Mouse (Mus musculus): ENCODE measurements at regions not wholly inside any gene's neighbourhood (a gene's known extent, or its start where the extent isn't known, plus 50 kb on each side); places are given as distances from the start of the nearest gene placed in this dataset.

DNA sequence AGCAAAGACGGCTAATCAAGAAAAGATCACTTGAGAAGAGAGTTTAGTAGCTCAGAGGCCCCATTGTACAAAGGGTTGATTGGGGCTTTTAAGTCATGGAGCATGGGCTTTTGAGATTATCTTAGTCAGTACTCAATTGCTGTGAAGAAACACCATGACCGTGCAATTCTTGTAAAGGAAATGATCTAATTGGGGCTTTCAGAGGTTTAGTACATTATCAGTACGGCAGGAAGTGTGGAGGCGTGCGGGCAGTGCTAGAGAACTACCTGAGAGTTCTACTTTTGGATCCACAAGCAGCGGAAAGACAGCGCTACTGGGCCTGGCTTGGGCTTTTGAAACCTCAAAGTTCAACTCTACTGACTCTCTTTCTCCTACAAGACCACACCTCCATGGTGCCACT, 1511.2 kb upstream of the Gm6569 start:
- Histone ChIP-seq H3K4me3 (replicated peaks; ENCODE audit: control insufficient read depth, low read depth, low read length) (no peak overlapping the region), H3K4me1 (ENCODE audit: control insufficient read depth, insufficient read depth, low read length) (no peaks in the 10 kb centered on the region), H3K27ac (ENCODE audit: control insufficient read depth, insufficient read depth, low read depth, low read length, poor library complexity) (no peak overlapping the region)
- no peak for TF ChIP-seq CTCF (IDR thresholded peaks at IDR 0.05; ENCODE audit: control insufficient read depth, insufficient read depth, low read length)
- TF ChIP-seq POLR2A (IDR thresholded peaks at IDR 0.05; ENCODE audit: borderline replicate concordance, control insufficient read depth, low read depth, low read length): no peak
- WGBS: 33% methylated on average over 7 of the region's 7 CpGs

DNA sequence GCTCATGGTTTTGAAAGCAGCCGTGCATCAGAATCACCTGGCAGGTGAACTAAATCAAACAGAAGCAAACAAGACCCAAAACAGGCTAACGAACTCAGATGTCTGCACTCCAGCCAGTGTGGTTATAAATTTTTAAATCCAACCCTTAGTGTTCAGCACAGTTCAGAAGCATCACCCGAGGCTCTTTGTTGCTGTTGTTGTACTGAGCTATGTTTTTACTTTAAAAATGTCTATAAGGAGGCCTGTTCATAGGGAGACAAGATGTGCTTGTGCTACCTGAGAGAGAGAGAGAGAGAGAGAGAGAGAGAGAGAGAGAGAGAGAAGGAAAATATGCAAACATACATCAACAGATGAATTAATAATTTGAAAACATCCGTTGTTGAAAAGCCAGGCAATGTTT, 1503.1 kb upstream of the Gm6569 start:
- Histone ChIP-seq H3K27ac (ENCODE audit: control insufficient read depth, insufficient read depth, low read depth, low read length, poor library complexity) (no peak overlapping the region), H3K4me3 (replicated peaks; ENCODE audit: control insufficient read depth, low read depth, low read length) (no peak overlapping the region), H3K4me1 (ENCODE audit: control insufficient read depth, insufficient read depth, low read length) (no peaks in the 10 kb centered on the region)
- WGBS: 72% methylated on average over 4 of the region's 4 CpGs
- TF ChIP-seq CTCF (IDR thresholded peaks at IDR 0.05; ENCODE audit: control insufficient read depth, insufficient read depth, low read length): no peak
- TF ChIP-seq POLR2A (IDR thresholded peaks at IDR 0.05; ENCODE audit: borderline replicate concordance, control insufficient read depth, low read depth, low read length): no peak

DNA sequence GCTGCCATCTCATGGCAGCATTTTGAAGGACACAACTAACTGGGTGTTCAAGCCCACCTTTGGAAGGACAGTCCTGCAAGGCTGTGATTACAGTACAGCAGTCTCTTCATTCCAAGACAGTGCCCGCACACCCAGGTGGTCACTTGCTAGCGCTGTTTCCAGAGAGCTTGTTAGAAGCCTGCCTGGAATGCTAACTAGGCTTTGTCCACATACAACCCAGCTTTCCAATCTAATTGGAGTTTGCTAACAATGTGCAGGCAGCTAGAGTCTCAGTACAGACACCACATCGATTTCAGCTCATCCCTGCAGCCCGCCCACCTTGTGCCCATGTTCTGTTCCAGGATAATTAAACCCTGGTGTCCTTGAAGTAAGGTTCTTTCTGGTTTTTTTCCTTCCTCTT, 1499.9 kb upstream of the Gm6569 start:
- no peak overlapping the region for H3K4me3 ChIP-seq (replicated peaks; ENCODE audit: control insufficient read depth, low read depth, low read length)
- TF ChIP-seq POLR2A (IDR thresholded peaks at IDR 0.05; ENCODE audit: borderline replicate concordance, control insufficient read depth, low read depth, low read length): no peak
- no peak for TF ChIP-seq CTCF (IDR thresholded peaks at IDR 0.05; ENCODE audit: control insufficient read depth, insufficient read depth, low read length)
- WGBS: 75% methylated on average over 4 of the region's 4 CpGs

DNA sequence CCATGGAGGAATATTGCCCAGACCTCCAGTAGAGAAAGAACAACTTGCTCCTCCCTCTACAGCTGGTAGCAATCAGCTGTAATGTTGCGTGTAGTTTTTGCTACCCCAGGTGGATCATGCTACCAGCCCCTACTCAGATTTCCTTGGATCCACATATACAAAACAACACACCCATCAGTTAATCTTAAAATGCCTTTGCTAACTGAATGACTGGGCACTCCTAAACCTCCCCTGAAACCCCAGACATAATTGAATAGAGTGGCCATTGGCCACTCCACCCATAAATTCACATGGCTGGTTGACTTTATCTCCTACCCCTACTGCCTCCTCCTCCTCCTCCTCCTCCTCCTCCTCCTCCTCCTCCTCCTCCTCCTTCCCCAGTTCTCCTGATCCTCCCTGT, 1494.7 kb upstream of the Gm6569 start:
- TF ChIP-seq CTCF (IDR thresholded peaks at IDR 0.05; ENCODE audit: control insufficient read depth, insufficient read depth, low read length) (no peak), POLR2A (IDR thresholded peaks at IDR 0.05; ENCODE audit: borderline replicate concordance, control insufficient read depth, low read depth, low read length) (no peak)
- WGBS: 77% methylated on average over 1 of the region's 1 CpGs
- H3K4me1 ChIP-seq (ENCODE audit: control insufficient read depth, insufficient read depth, low read length): no peaks in the 10 kb centered on the region
- no peak overlapping the region for H3K4me3 ChIP-seq (replicated peaks; ENCODE audit: control insufficient read depth, low read depth, low read length)
- no peak overlapping the region for H3K27ac ChIP-seq (ENCODE audit: control insufficient read depth, insufficient read depth, low read depth, low read length, poor library complexity)

More for the DNA sequence above, 1499.9 kb upstream of the Gm6569 start:
- H3K4me1 ChIP-seq (ENCODE audit: control insufficient read depth, insufficient read depth, low read length): no peaks in the 10 kb centered on the region
- H3K27ac ChIP-seq (ENCODE audit: control insufficient read depth, insufficient read depth, low read depth, low read length, poor library complexity): no peak overlapping the region

DNA sequence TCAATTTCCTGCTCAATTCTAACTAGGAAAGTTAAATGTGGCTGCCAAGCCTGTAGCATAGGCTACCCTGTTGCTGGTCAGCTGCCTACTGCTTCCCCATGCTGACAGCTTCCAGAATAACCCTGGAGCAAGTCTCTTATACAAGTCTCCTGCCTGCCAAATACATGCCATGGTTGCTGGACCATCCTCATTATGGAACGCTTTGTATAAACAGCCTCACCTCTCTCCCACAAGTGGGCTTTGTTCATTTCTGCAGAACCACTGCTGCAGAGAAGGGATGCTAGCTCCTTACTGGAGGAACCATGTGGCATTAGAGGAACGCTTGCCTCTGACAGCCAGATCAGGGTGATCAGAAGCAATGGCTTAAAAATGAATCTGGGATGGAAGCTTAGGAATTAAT, 1492.4 kb upstream of the Gm6569 start:
- Histone ChIP-seq H3K27ac (ENCODE audit: control insufficient read depth, insufficient read depth, low read depth, low read length, poor library complexity) (no peak overlapping the region), H3K4me3 (replicated peaks; ENCODE audit: control insufficient read depth, low read depth, low read length) (no peak overlapping the region), H3K4me1 (ENCODE audit: control insufficient read depth, insufficient read depth, low read length) (no peaks in the 10 kb centered on the region)
- WGBS: 81% methylated on average over 2 of the region's 2 CpGs
- TF ChIP-seq POLR2A (IDR thresholded peaks at IDR 0.05; ENCODE audit: borderline replicate concordance, control insufficient read depth, low read depth, low read length) (no peak), CTCF (IDR thresholded peaks at IDR 0.05; ENCODE audit: control insufficient read depth, insufficient read depth, low read length) (no peak)

DNA sequence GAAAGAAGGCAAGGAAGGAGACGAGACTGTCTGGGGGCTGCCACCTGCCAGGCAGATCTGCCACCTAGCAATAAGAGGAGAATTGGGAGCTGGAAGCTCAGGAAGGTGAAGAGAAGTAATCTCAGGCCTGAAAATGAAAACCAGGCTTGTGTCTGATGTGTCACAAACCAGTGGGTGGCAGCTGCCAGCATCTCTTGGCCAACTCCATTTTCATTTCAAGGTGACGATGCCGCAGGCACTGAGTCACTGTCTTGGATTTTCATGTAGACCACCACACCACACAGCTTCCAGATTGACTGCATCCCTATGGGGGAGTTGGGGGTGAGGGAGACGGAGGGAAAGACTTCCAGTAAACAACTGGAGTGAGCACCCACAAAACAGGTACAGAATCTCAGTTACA, 1491.9 kb upstream of the Gm6569 start:
- no peak overlapping the region for H3K4me3 ChIP-seq (replicated peaks; ENCODE audit: control insufficient read depth, low read depth, low read length)
- TF ChIP-seq CTCF (IDR thresholded peaks at IDR 0.05; ENCODE audit: control insufficient read depth, insufficient read depth, low read length) (no peak), POLR2A (IDR thresholded peaks at IDR 0.05; ENCODE audit: borderline replicate concordance, control insufficient read depth, low read depth, low read length) (no peak)
- WGBS: 80% methylated on average over 4 of the region's 4 CpGs
- no peak overlapping the region for H3K27ac ChIP-seq (ENCODE audit: control insufficient read depth, insufficient read depth, low read depth, low read length, poor library complexity)
- no peaks in the 10 kb centered on the region for H3K4me1 ChIP-seq (ENCODE audit: control insufficient read depth, insufficient read depth, low read length)

DNA sequence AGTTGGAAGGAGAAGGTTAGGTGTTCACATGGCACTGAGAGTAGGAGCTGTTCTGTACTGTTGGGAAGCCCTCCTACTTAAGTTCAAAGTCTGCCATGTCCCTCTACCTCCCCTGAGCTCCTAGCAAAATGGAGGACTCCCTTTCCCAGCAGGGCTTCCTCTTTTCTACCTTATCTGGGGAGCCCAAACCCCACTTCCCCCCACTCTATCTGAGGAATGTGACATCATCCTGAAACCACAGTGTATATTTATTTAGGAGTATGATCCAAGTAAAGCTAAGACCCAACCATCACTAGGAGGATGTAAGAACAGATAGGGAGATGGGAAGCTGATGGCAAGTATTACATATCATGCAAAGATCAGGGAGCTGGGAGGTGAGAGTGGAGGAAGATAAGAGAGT, 1490.6 kb upstream of the Gm6569 start:
- TF ChIP-seq CTCF (IDR thresholded peaks at IDR 0.05; ENCODE audit: control insufficient read depth, insufficient read depth, low read length) (no peak), POLR2A (IDR thresholded peaks at IDR 0.05; ENCODE audit: borderline replicate concordance, control insufficient read depth, low read depth, low read length) (no peak)
- no peak overlapping the region for H3K27ac ChIP-seq (ENCODE audit: control insufficient read depth, insufficient read depth, low read depth, low read length, poor library complexity)
- H3K4me1 ChIP-seq (ENCODE audit: control insufficient read depth, insufficient read depth, low read length): no peaks in the 10 kb centered on the region
- no peak overlapping the region for H3K4me3 ChIP-seq (replicated peaks; ENCODE audit: control insufficient read depth, low read depth, low read length)

DNA sequence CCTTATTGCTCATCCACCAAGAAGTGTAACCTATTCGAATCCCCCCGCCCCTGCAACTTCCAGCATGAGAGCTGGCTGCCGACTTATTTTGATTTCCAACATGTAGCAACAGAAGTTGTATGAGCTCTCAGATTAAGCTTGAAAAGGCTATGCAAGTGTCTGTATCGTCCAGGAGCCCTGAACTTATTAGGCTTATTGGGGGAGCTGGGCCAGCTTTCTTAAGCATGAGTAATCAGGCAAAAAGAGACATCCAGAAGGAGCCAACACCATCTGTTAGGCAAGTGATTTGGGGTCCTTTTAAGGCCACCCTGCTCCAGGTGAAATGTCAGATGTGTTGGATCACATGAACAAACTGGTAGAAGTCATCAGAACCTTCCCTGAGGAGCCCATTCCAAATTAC, 1481.0 kb upstream of the Gm6569 start:
- no peak overlapping the region for H3K4me3 ChIP-seq (replicated peaks; ENCODE audit: control insufficient read depth, low read depth, low read length)
- 73% methylated on average over 4 of the region's 4 CpGs for WGBS
- TF ChIP-seq CTCF (IDR thresholded peaks at IDR 0.05; ENCODE audit: control insufficient read depth, insufficient read depth, low read length) (no peak), POLR2A (IDR thresholded peaks at IDR 0.05; ENCODE audit: borderline replicate concordance, control insufficient read depth, low read depth, low read length) (no peak)
- H3K4me1 ChIP-seq (ENCODE audit: control insufficient read depth, insufficient read depth, low read length): no peaks in the 10 kb centered on the region
- H3K27ac ChIP-seq (ENCODE audit: control insufficient read depth, insufficient read depth, low read depth, low read length, poor library complexity): no peak overlapping the region

DNA sequence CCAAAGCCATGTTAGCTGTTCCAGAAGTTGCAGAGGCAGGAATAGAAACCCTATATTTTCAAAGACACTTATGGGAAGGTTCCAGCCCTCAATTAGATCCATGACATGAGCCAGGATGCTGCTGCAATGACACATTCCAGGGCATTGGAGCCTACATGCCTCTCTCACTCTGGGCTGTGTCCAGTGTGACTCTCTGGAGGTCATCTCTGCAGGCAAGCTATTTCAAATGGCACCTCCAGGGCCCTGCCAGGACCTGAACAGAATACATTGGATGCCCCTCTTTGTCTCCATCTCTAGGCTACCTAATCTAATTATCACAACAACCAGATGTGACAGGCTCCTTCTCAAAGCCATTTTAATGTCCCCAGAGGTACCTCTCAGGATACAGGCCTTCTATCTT, 1478.7 kb upstream of the Gm6569 start:
- Histone ChIP-seq H3K4me1 (ENCODE audit: control insufficient read depth, insufficient read depth, low read length) (no peaks in the 10 kb centered on the region), H3K27ac (ENCODE audit: control insufficient read depth, insufficient read depth, low read depth, low read length, poor library complexity) (no peak overlapping the region), H3K4me3 (replicated peaks; ENCODE audit: control insufficient read depth, low read depth, low read length) (no peak overlapping the region)
- TF ChIP-seq CTCF (IDR thresholded peaks at IDR 0.05; ENCODE audit: control insufficient read depth, insufficient read depth, low read length) (no peak), POLR2A (IDR thresholded peaks at IDR 0.05; ENCODE audit: borderline replicate concordance, control insufficient read depth, low read depth, low read length) (no peak)

Data from bone marrow, adult 2 months (tissue).